Mouse (Mus musculus): ENCODE results near the gene Itk. TPM values are rescaled to one million over a fixed set of nuclear protein-coding genes. Genes with fewer than 3 reads are reported as not detected.

The Itk gene
- total RNA-seq, 1 experiment from 2014 or later: 0.74 TPM

DNA sequence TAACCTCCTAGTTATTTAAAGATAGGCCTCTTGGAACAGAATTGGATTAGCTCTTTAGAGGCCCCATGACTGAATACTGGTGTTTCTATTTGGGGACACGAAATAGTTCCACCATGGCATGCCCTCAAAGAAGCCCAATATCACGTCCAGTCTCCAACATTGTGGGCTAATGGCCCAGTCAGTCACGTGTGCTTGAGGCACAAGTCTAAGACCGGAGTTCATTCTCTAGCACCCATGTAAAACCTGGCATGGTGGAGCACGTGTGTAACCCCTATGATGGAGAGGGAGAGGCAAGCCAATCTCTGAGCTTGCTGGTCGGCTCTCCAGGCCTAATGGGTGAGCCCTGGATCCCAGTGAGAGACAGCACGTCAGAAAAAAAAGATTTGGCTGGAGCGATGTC lies 113.1 kb downstream of the Itk start:
- DNase-seq: no peak

DNA sequence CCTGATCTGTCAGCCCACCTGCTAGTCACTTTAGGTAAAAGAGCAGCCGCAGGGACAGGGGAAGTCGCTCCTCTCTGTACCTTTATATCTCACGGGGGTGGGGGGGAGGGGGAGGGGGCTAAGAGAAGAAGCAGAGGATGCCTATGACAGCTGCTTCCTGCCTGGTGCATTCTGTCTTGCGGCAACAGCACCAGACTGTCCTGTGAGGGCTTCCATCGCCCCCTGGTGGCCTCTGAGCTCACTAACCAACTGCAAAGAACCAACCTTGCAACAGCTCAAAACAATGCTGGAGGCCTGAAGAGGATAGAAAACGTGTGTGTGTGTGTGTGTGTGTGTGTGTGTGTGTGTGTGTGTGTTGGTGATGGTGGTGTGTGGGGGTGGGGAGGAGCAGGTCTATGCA lies 114.0 kb downstream of the Itk start:
- DNase-seq: peak; percentile 90

Other genes starting within 250 kb of the Itk start
- gene Nipal4, start 223.0 kb downstream of the Itk start, total RNA-seq (2021): not detected in 2 replicates
- not detected in 2 replicates for gene Fndc9, start 154.0 kb downstream of the Itk start, total RNA-seq (2021)
- 47.1 and 47.7 TPM in 2 replicates for gene Cyfip2, start 76.7 kb downstream of the Itk start, total RNA-seq (2021)
- not detected in 2 replicates for gene Fam71b, start 7.0 kb upstream of the Itk start, total RNA-seq (2021)
- 31.1 and 39.6 TPM in 2 replicates for gene Med7, start 47.4 kb upstream of the Itk start, total RNA-seq (2021)
- 0.96 and 1.5 TPM in 2 replicates for gene Havcr2, start 65.4 kb upstream of the Itk start, total RNA-seq (2021)
- not detected in 2 replicates for gene Gm12169, start 134.7 kb upstream of the Itk start, total RNA-seq (2021)
- gene BC053393, start 182.0 kb upstream of the Itk start, total RNA-seq (2021): not detected in 2 replicates
- gene Dppa1, start 239.7 kb upstream of the Itk start, total RNA-seq (2021): not detected in 2 replicates